Mouse (Mus musculus): ENCODE measurements around the gene Zmym5.
A peak's percentile ranks its signal among the peaks of the same experiment; 100 is the strongest.
"Not testable (repeated sequence)": the region's sequence is repeated elsewhere in the genome, so short reads cannot be mapped to it uniquely, and the experiment has no call there.

The Zmym5 gene

GRCm38 (mm10) chr14:56811701-56812339, at the start of gene Zmym5:
Zmym5 (minus strand) TSS chr14:56811716.
- DNase-seq (ENCODE audit: low read depth): peak; percentile 83

- no peak for DNase-seq (ENCODE audit: low read depth)
Observed at GRCm38 (mm10) chr14:56849681-56850080, 38.2 kb upstream of the Zmym5 start.

GRCm38 (mm10) chr14:56848322-56848721, 36.8 kb upstream of the Zmym5 start:
- DNase-seq (ENCODE audit: low read depth): no peak

GRCm38 (mm10) chr14:56844507-56844906, 33.0 kb upstream of the Zmym5 start:
- DNase-seq (ENCODE audit: low read depth): no peak

GRCm38 (mm10) chr14:56844033-56844432, 32.5 kb upstream of the Zmym5 start:
- no peak for DNase-seq (ENCODE audit: low read depth)

GRCm38 (mm10) chr14:56834576-56834975, 23.1 kb upstream of the Zmym5 start:
- DNase-seq (ENCODE audit: low read depth): not testable (repeated sequence)

GRCm38 (mm10) chr14:56833211-56833610, 21.7 kb upstream of the Zmym5 start:
- DNase-seq (ENCODE audit: low read depth): not testable (repeated sequence)

GRCm38 (mm10) chr14:56832563-56833113, 21.1 kb upstream of the Zmym5 start:
- peak; percentile 4 for DNase-seq (ENCODE audit: low read depth)

GRCm38 (mm10) chr14:56832147-56832546, 20.6 kb upstream of the Zmym5 start:
- no peak for DNase-seq (ENCODE audit: low read depth)

GRCm38 (mm10) chr14:56830491-56831045, 19.1 kb upstream of the Zmym5 start:
- no peak for DNase-seq (ENCODE audit: low read depth)

GRCm38 (mm10) chr14:56824562-56824961, 13.0 kb upstream of the Zmym5 start:
- DNase-seq (ENCODE audit: low read depth): peak; percentile 36

- no peak for DNase-seq (ENCODE audit: low read depth)
Observed at GRCm38 (mm10) chr14:56817616-56818015, 6.1 kb upstream of the Zmym5 start.

GRCm38 (mm10) chr14:56817131-56817530, 5.6 kb upstream of the Zmym5 start:
- no peak for DNase-seq (ENCODE audit: low read depth)

GRCm38 (mm10) chr14:56816541-56816940, 5.0 kb upstream of the Zmym5 start:
- no peak for DNase-seq (ENCODE audit: low read depth)

GRCm38 (mm10) chr14:56812520-56813036, 1.1 kb upstream of the Zmym5 start:
- peak; percentile 92 for DNase-seq (ENCODE audit: low read depth)

- peak; percentile 47 for DNase-seq (ENCODE audit: low read depth)
Observed at GRCm38 (mm10) chr14:56810781-56811690, 480 bp downstream of the Zmym5 start.

- peak; percentile 75 for DNase-seq (ENCODE audit: low read depth)
Observed at GRCm38 (mm10) chr14:56793243-56793642, 18.3 kb downstream of the Zmym5 start.

- DNase-seq (ENCODE audit: low read depth): no peak
Observed at GRCm38 (mm10) chr14:56784575-56784974, 26.9 kb downstream of the Zmym5 start.

GRCm38 (mm10) chr14:56778933-56779300, 32.6 kb downstream of the Zmym5 start:
- DNase-seq (ENCODE audit: low read depth): no peak

GRCm38 (mm10) chr14:56778200-56778932, 33.1 kb downstream of the Zmym5 start, which contains the start of gene Pspc1:
Pspc1 (minus strand) TSS chr14:56778316.
- DNase-seq (ENCODE audit: low read depth): peak; percentile 98

- DNase-seq (ENCODE audit: low read depth): peak; percentile 52
Observed at GRCm38 (mm10) chr14:56777360-56778136, 34.0 kb downstream of the Zmym5 start.
